17 mouse cellular contexts compared by ENCODE assay signal in the genomic region with DNA sequence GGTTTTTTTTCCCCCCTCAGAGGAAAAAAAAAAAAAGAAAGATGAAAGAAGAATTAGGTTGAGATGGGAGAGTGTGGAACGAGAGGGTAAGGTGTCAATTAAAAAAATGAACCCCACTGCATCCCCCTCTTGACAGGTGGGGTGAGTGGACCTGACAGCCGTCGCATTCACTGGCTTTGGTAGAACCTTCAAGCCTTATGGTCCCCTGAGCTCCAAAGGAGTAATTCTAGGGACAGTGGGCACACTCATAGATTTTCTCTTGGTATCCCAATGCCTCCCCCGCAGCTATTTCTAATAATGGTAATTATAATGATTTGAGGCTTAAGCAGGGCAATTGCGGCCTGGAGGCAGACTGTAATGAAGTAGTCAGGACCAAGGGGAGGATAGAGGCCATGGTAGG.
DNase-seq lines count a peak whose midpoint lies in the region; ATAC-seq lines count a peak whose summit lies in the region.
"Had no signal": no experiment of that assay in that cellular context is flagged by ENCODE, and none has a peak within 500 bp of the region (broad histone marks: within the 10 kb centered on the region; RNA-seq: fewer than 3 reads in every experiment).

No protein-coding gene starts in this region.

- no peak overlapping the region for H3K4me2 ChIP-seq in hindbrain, embryonic 12.5 days (replicated peaks)
- no peak overlapping the region for H3K4me2 ChIP-seq in hindbrain, embryonic 14.5 days (replicated peaks)
- no peak overlapping the region for H3K4me2 ChIP-seq in midbrain, embryonic 14.5 days (ENCODE audit: low read length)
- no peak overlapping the region for H3K4me2 ChIP-seq in hindbrain, embryonic 16.5 days (ENCODE audit: low read length)
- H3K4me2 ChIP-seq: embryonic facial prominence, embryonic 13.5 days had no signal

- ATAC-seq in hindbrain, embryonic 12.5 days (ENCODE audit: low FRiP score): 0 out of 2 replicates have a peak, but pooled peaks have one; percentile 41
- ATAC-seq in hindbrain, embryonic 14.5 days (ENCODE audit: low FRiP score): no peak
- no peak for ATAC-seq in midbrain, embryonic 14.5 days (ENCODE audit: low FRiP score, low TSS enrichment)
- no peak for ATAC-seq in hindbrain, embryonic 16.5 days
- ATAC-seq in megakaryocyte, adult 5-6 weeks (ENCODE audit: poor library complexity, severe bottlenecking): no peak
- ATAC-seq: forebrain, embryonic 14.5 days had no signal

- H3K9me3 ChIP-seq in hindbrain, embryonic 12.5 days (replicated peaks): no peaks in the 10 kb centered on the region
- H3K9me3 ChIP-seq in hindbrain, embryonic 14.5 days (ENCODE audit: control insufficient read depth, low read length): no peaks in the 10 kb centered on the region
- H3K9me3 ChIP-seq in midbrain, embryonic 14.5 days (ENCODE audit: control insufficient read depth, low read length): no peaks in the 10 kb centered on the region
- no peaks in the 10 kb centered on the region for H3K9me3 ChIP-seq in midbrain, embryonic 10.5 days (replicated peaks)
- H3K9me3 ChIP-seq in hindbrain, embryonic 16.5 days (ENCODE audit: control insufficient read depth, low read length): no peaks in the 10 kb centered on the region
- H3K9me3 ChIP-seq: embryonic facial prominence, embryonic 13.5 days; heart, embryonic 10.5 days had no signal

- H3K27ac ChIP-seq in hindbrain, embryonic 12.5 days: peak overlapping the region; percentile 48; the same call in 1 of the 2 replicates
- H3K27ac ChIP-seq in hindbrain, embryonic 14.5 days: no peak overlapping the region
- peak overlapping the region; percentile 32 for H3K27ac ChIP-seq in midbrain, embryonic 14.5 days (replicated peaks; ENCODE audit: low read depth, low read length)
- no peak overlapping the region; the same call in 1 of the 2 replicates for H3K27ac ChIP-seq in midbrain, embryonic 10.5 days (replicated peaks)
- peak overlapping the region; percentile 23; the same call in 1 of the 2 replicates for H3K27ac ChIP-seq in hindbrain, embryonic 16.5 days (ENCODE audit: low read depth, low read length)
- H3K27ac ChIP-seq: embryonic facial prominence, embryonic 13.5 days; gastrocnemius, adult 2 months had no signal

- no peaks in the 10 kb centered on the region for H3K36me3 ChIP-seq in hindbrain, embryonic 12.5 days
- H3K36me3 ChIP-seq in hindbrain, embryonic 14.5 days (replicated peaks; ENCODE audit: control insufficient read depth, insufficient read depth): no peaks in the 10 kb centered on the region
- no peaks in the 10 kb centered on the region for H3K36me3 ChIP-seq in midbrain, embryonic 14.5 days (ENCODE audit: control insufficient read depth, insufficient read depth, low read length)
- no peaks in the 10 kb centered on the region for H3K36me3 ChIP-seq in midbrain, embryonic 10.5 days
- no peaks in the 10 kb centered on the region for H3K36me3 ChIP-seq in hindbrain, embryonic 16.5 days (ENCODE audit: control insufficient read depth, insufficient read depth, low read length)
- H3K36me3 ChIP-seq: embryonic facial prominence, embryonic 13.5 days; heart, embryonic 10.5 days had no signal

- H3K9ac ChIP-seq in hindbrain, embryonic 12.5 days: no peak overlapping the region; the same call in 1 of the 2 replicates
- no peak overlapping the region for H3K9ac ChIP-seq in hindbrain, embryonic 14.5 days
- H3K9ac ChIP-seq in midbrain, embryonic 14.5 days (replicated peaks; ENCODE audit: low read length): no peak overlapping the region
- no peak overlapping the region for H3K9ac ChIP-seq in hindbrain, embryonic 16.5 days (ENCODE audit: low read depth, low read length)
- H3K9ac ChIP-seq: embryonic facial prominence, embryonic 13.5 days had no signal

- no peak for DNase-seq in hindbrain, embryonic 14.5 days (ENCODE audit: low spot score)
- no peak for DNase-seq in midbrain, embryonic 14.5 days
- DNase-seq in midbrain, embryonic 10.5 days (ENCODE audit: low spot score): no peak
- DNase-seq in retina, embryonic 14.5 days (ENCODE audit: low spot score): peak; percentile 61
- DNase-seq: cerebellum, adult 18-20 months; cerebellum, adult 9-11 months; cerebellum, postnatal 36 days; gastrocnemius, adult 2 months; gastrocnemius, postnatal 25 days; heart, postnatal 10 days; heart, postnatal 4 days had no signal

- peaks cover 34% of the 10 kb centered on the region for H3K4me1 ChIP-seq in hindbrain, embryonic 12.5 days
- peaks cover 29% of the 10 kb centered on the region for H3K4me1 ChIP-seq in hindbrain, embryonic 14.5 days (replicated peaks; ENCODE audit: control insufficient read depth, insufficient read depth, low read length)
- H3K4me1 ChIP-seq in midbrain, embryonic 14.5 days (ENCODE audit: control insufficient read depth, insufficient read depth, low read length): peaks cover 31% of the 10 kb centered on the region
- peaks cover 22% of the 10 kb centered on the region for H3K4me1 ChIP-seq in midbrain, embryonic 10.5 days
- peaks cover 20% of the 10 kb centered on the region for H3K4me1 ChIP-seq in hindbrain, embryonic 16.5 days (ENCODE audit: control insufficient read depth, insufficient read depth, low read depth, low read length)

- H3K27me3 ChIP-seq in hindbrain, embryonic 12.5 days: no peaks in the 10 kb centered on the region
- H3K27me3 ChIP-seq in hindbrain, embryonic 14.5 days (ENCODE audit: control insufficient read depth, insufficient read depth, low read length): no peaks in the 10 kb centered on the region
- H3K27me3 ChIP-seq in midbrain, embryonic 14.5 days (ENCODE audit: control insufficient read depth, insufficient read depth, low read length): no peaks in the 10 kb centered on the region
- no peaks in the 10 kb centered on the region for H3K27me3 ChIP-seq in midbrain, embryonic 10.5 days (ENCODE audit: low read depth, poor library complexity, severe bottlenecking)
- H3K27me3 ChIP-seq in hindbrain, embryonic 16.5 days (replicated peaks; ENCODE audit: control insufficient read depth, insufficient read depth, low read length): no peaks in the 10 kb centered on the region
- H3K27me3 ChIP-seq: embryonic facial prominence, embryonic 13.5 days had no signal

- 91% methylated on average over 5 of the region's 5 CpGs for WGBS in hindbrain, embryonic 12.5 days
- WGBS in hindbrain, embryonic 14.5 days: 76% methylated on average over 5 of the region's 5 CpGs
- 49% methylated on average over 5 of the region's 5 CpGs for WGBS in midbrain, embryonic 14.5 days
- 91% methylated on average over 5 of the region's 5 CpGs for WGBS in midbrain, embryonic 10.5 days
- 77% methylated on average over 5 of the region's 5 CpGs for WGBS in hindbrain, embryonic 16.5 days

- H3K4me3 ChIP-seq in hindbrain, embryonic 12.5 days: no peak overlapping the region
- no peak overlapping the region for H3K4me3 ChIP-seq in hindbrain, embryonic 14.5 days (replicated peaks; ENCODE audit: low read length)
- no peak overlapping the region for H3K4me3 ChIP-seq in midbrain, embryonic 14.5 days (replicated peaks; ENCODE audit: low read depth, low read length)
- H3K4me3 ChIP-seq in midbrain, embryonic 10.5 days: no peak overlapping the region
- H3K4me3 ChIP-seq in hindbrain, embryonic 16.5 days (ENCODE audit: low read length): no peak overlapping the region
- H3K4me3 ChIP-seq: embryonic facial prominence, embryonic 13.5 days; gastrocnemius, adult 2 months; heart, embryonic 10.5 days had no signal

Comparison
In these comparisons a context has a peak if more than half of its experiments do, and no peak if none do; other contexts are left out.
1. H3K27ac ChIP-seq: peak in hindbrain, embryonic 12.5 days (single experiment), midbrain, embryonic 14.5 days (single experiment) and hindbrain, embryonic 16.5 days (single experiment); none in hindbrain, embryonic 14.5 days (single experiment) and midbrain, embryonic 10.5 days (single experiment).